Mouse (Mus musculus): ENCODE data around the gene Camkk2.

GRCm38 (mm10) chr5:122726068-122726467 lies 53.1 kb downstream of the Camkk2 start:
- TF ChIP-seq POLR2A (IDR thresholded peaks at IDR 0.05; ENCODE audit: insufficient read depth, low read depth, low read length), result no peak
- TF ChIP-seq CTCF (IDR thresholded peaks at IDR 0.05; ENCODE audit: insufficient read depth, low read depth, low read length), result no peak

Measured in olfactory bulb, adult 2 months (tissue).